Mouse (Mus musculus) bone marrow macrophage, adult 2 months (primary cell): Measurements from ENCODE around the gene Plpp6. TPM values are rescaled to one million over a fixed set of nuclear protein-coding genes. Genes with fewer than 3 reads are reported as not detected.

Source experiments
- H3K27ac ChIP-seq: 2 replicates; pipeline ENCODE4 v1.5.1; 2012; ENCODE audit warnings: low read depth, low read length; ENCODE audit not compliant: insufficient read depth
- H3K4me1 ChIP-seq: 2 replicates; pipeline ENCODE4 v1.6.1; 2012; ENCODE audit warnings: low read length; ENCODE audit not compliant: control insufficient read depth, insufficient read depth
- H3K4me3 ChIP-seq: 2 replicates; pipeline ENCODE4 v1.5.1; 2012; ENCODE audit warnings: mild to moderate bottlenecking, low read length, moderate library complexity; ENCODE audit not compliant: insufficient read depth
- CTCF ChIP-seq: IDR thresholded peaks from 2 replicates; pipeline ENCODE4 v1.5.1; 2012; ENCODE audit warnings: low read depth, mild to moderate bottlenecking, low read length, moderate library complexity
- POLR2A ChIP-seq: IDR thresholded peaks from 2 replicates; pipeline ENCODE4 v1.6.1; 2012; ENCODE audit warnings: mild to moderate bottlenecking, low read depth, low read length, borderline replicate concordance
- polyA plus RNA-seq: library from polyadenylated mRNA; stranded (reverse); fragments of >200 nt; gene quantifications from 2 replicates; pipeline ENCODE4 v1.2.4, GENCODE M21; 2012; ENCODE audit not compliant: missing spikeins, insufficient read depth, insufficient read length

Gene Plpp6
- polyA plus RNA-seq, 1 experiment, result 13.0 TPM

GRCm38 (mm10) chr19:28940135-28940874 lies 23.4 kb upstream of the Plpp6 start:
- H3K4me3 ChIP-seq, result no peak overlapping the region
- H3K4me1 ChIP-seq, result no peaks in the 10 kb centered on the region
- TF ChIP-seq CTCF, result no peak
- no peak for TF ChIP-seq POLR2A
- no peak overlapping the region for H3K27ac ChIP-seq

DNA sequence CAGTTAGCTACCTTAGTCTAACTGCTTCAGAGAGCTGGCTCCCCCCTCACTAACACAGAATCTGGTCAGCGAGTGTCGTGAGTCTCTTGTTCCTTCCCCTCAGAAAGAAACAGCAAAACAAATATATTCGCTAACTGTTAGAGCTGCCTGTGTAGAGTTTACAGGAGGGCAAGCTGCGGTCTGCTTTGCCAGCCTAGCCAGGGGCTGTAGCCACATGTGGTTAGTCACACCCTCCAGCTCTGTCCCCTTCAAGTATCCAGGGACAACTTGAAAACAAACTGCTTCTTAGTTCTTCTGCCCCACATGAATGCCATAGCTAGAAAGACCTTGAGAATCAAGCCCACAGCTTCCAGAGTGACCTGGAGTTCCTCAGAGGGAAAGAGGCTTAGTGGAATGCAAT lies 22.5 kb upstream of the Plpp6 start:
- H3K27ac ChIP-seq, result no peak overlapping the region
- no peak for TF ChIP-seq CTCF
- no peak for TF ChIP-seq POLR2A
- H3K4me1 ChIP-seq, result no peaks in the 10 kb centered on the region
- no peak overlapping the region for H3K4me3 ChIP-seq

DNA sequence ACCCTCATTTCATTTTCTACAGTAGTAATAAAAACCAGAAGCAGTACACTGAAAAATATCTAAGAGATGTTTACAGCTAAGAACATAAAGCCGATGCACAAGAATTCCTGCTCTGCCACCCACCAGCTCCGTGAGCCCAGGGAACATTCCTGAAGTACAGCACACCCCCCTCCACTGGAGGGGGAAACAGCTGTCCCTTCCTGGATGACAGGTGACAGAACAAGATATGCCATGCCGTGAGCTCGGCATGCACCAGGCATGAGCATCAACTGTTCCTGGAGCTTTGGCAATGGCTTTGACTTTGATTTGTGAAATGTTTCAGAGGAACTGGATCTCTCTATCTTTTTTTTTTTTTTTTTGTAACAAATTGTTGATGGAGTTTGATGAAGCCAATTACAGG lies 17.0 kb upstream of the Plpp6 start:
- Histone ChIP-seq H3K4me3 (no peak overlapping the region), H3K4me1 (no peaks in the 10 kb centered on the region), H3K27ac (no peak overlapping the region)
- no peak for TF ChIP-seq POLR2A
- no peak for TF ChIP-seq CTCF

DNA sequence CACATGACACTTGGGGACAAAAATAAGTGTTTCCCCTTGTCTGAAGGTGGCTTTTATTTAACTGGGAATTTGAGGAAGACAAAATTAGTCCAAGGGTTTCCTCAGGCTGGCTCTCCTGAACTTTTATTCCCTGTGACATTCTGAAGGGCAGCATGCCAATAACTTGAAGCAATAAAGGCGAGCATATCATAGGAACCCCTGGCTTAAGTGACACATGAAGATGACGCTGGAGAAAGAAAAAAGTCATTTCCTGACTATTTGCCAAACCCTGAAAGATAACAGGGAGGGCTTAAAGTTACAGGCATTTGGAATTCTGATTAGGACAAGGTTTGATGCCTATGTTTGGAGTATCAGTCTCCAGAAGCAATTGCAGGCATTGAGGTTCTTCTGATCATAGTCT lies 16.4 kb upstream of the Plpp6 start:
- TF ChIP-seq CTCF (no peak), POLR2A (no peak)
- no peak overlapping the region for H3K4me3 ChIP-seq
- no peak overlapping the region for H3K27ac ChIP-seq
- no peaks in the 10 kb centered on the region for H3K4me1 ChIP-seq

DNA sequence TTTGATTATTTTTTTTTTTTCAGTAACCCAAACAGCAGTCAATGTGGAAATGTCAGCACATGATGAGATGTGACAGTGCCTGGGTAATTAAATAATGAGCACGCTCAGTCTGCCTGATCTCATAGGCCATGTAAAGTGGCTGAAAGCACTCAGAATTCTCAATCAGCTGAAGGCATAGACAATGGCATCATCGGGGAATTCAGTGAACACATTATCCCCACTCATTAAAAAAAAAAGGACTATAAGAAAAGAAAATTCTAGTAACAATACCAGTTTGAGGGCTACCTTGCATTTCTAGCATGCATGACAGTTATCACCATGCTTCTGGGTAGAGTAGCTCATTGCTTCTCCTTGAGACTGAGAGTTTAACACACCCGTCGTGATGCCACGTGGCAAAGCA lies 12.5 kb upstream of the Plpp6 start:
- Histone ChIP-seq H3K4me1 (no peaks in the 10 kb centered on the region), H3K27ac (no peak overlapping the region), H3K4me3 (no peak overlapping the region)
- TF ChIP-seq CTCF (no peak), POLR2A (no peak)

- TF ChIP-seq POLR2A, result no peak
- TF ChIP-seq CTCF, result no peak
- Histone ChIP-seq H3K4me3 (peak overlapping the region; percentile 86), H3K4me1 (peaks cover 14% of the 10 kb centered on the region), H3K27ac (no peak overlapping the region)
Observed at GRCm38 (mm10) chr19:28963113-28963512, 640 bp upstream of the Plpp6 start.

DNA sequence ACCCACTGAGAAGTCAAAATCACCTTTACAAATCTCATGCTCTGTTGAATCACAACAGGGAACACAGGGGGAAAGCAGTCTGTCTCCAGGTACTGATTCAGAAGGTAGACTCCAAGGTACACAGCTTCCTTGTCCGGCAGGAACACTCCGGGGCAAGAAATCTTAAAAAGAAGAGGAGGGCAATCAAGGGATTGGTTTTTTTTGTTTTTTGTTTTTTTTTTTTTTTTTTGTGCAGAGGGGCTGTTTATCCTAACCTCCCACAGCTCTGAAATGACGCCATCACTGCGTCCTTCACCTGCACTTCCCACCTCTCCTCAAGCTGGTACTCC lies 276 bp upstream of the Plpp6 start:
- peak overlapping the region; percentile 86 for H3K4me3 ChIP-seq
- no peak overlapping the region for H3K27ac ChIP-seq
- peaks cover 14% of the 10 kb centered on the region for H3K4me1 ChIP-seq
- no peak for TF ChIP-seq POLR2A
- TF ChIP-seq CTCF, result no peak

DNA sequence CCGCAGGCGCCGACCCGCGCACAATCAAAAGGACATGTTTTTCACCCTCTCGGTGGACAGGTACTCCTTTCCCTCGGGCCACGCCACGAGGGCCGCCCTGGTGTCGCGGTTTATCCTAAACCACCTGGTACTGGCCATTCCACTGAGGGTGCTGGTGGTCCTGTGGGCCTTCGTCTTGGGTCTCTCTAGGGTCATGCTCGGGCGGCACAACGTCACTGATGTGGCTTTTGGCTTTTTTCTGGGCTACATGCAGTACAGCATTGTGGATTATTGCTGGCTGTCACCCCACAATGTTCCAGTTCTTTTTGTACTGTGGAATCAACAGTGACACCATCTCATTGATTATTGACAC lies 775 bp downstream of the Plpp6 start:
- peaks cover 14% of the 10 kb centered on the region for H3K4me1 ChIP-seq
- no peak for TF ChIP-seq POLR2A
- no peak for TF ChIP-seq CTCF
- H3K27ac ChIP-seq, result no peak overlapping the region
- H3K4me3 ChIP-seq, result peak overlapping the region; percentile 86

GRCm38 (mm10) chr19:28967652-28968051 lies 3.9 kb downstream of the Plpp6 start, which contains the start of gene 4430402I18Rik:
TSS of gene 4430402I18Rik (minus strand) at chr19:28967800.
- Histone ChIP-seq H3K27ac (no peak within 1 kb of the TSS), H3K4me3 (no peak within 1 kb of the TSS), H3K4me1 (peaks cover 14% of the 10 kb centered on the region)
- no peak for TF ChIP-seq CTCF
- TF ChIP-seq POLR2A, result no peak

- H3K4me1 ChIP-seq, result peaks cover 14% of the 10 kb centered on the region
- TF ChIP-seq POLR2A, result no peak
- TF ChIP-seq CTCF, result no peak
- no peak overlapping the region for H3K4me3 ChIP-seq
- no peak overlapping the region for H3K27ac ChIP-seq
Observed at GRCm38 (mm10) chr19:28968178-28968577, 4.4 kb downstream of the Plpp6 start.
